Comparison of ENCODE assay signal across 10 mouse cellular contexts in genomic region chr4:107828727-107829218, GRCm38 (mm10). TPM values are rescaled to one million over a fixed set of nuclear protein-coding genes. Genes with fewer than 3 reads are reported as not detected.
DNase-seq lines count a peak whose midpoint lies in the region; ATAC-seq lines count a peak whose summit lies in the region.
"Had no signal": no experiment of that assay in that cellular context is flagged by ENCODE, and none has a peak within 500 bp of the region (broad histone marks: within the 10 kb centered on the region; RNA-seq: fewer than 3 reads in every experiment).

No protein-coding gene starts in this region.

- H3K4me1 ChIP-seq in kidney, embryonic 14.5 days (ENCODE audit: control insufficient read depth, insufficient read depth, low read length), result peaks cover 8% of the 10 kb centered on the region
- H3K4me1 ChIP-seq in midbrain, embryonic 11.5 days (ENCODE audit: control insufficient read depth, insufficient read depth, low read length), result peaks cover 73% of the 10 kb centered on the region

- H3K9me3 ChIP-seq in kidney, embryonic 14.5 days (ENCODE audit: control insufficient read depth, low read length), result no peaks in the 10 kb centered on the region
- H3K9me3 ChIP-seq in midbrain, embryonic 11.5 days (ENCODE audit: control insufficient read depth, low read length), result no peaks in the 10 kb centered on the region
- H3K9me3 ChIP-seq: limb, embryonic 15.5 days had no signal

- H3K36me3 ChIP-seq in kidney, embryonic 14.5 days (ENCODE audit: control insufficient read depth, insufficient read depth, low read length), result no peaks in the 10 kb centered on the region
- H3K36me3 ChIP-seq in midbrain, embryonic 11.5 days (ENCODE audit: control insufficient read depth, insufficient read depth, low read length), result no peaks in the 10 kb centered on the region; the same call in 1 of the 2 replicates
- H3K36me3 ChIP-seq: limb, embryonic 15.5 days had no signal

- H3K27ac ChIP-seq in kidney, embryonic 14.5 days (ENCODE audit: low read depth, low read length), result no peak overlapping the region
- peak overlapping the region; percentile 85 for H3K27ac ChIP-seq in midbrain, embryonic 11.5 days (ENCODE audit: low read depth, low read length)
- H3K27ac ChIP-seq: limb, embryonic 15.5 days had no signal

- no peak for DNase-seq in kidney, postnatal 10 days
- peak; percentile 39 for DNase-seq in embryo, embryonic 10 days (ENCODE audit: low spot score)
- DNase-seq in midbrain, embryonic 11.5 days (ENCODE audit: low spot score, missing footprints), result no peak
- peak; percentile 62 for DNase-seq in thymus, postnatal 14 days
- no peak for DNase-seq in liver
- no peak for DNase-seq in kidney, postnatal 25 days

- no peaks in the 10 kb centered on the region for H3K27me3 ChIP-seq in kidney, embryonic 14.5 days (ENCODE audit: control insufficient read depth, insufficient read depth, low read length)
- H3K27me3 ChIP-seq in midbrain, embryonic 11.5 days (ENCODE audit: control insufficient read depth, insufficient read depth, low read length), result no peaks in the 10 kb centered on the region
- H3K27me3 ChIP-seq: limb, embryonic 15.5 days had no signal

- H3K4me2 ChIP-seq in kidney, embryonic 14.5 days (replicated peaks; ENCODE audit: low read depth, low read length), result no peak overlapping the region
- H3K4me2 ChIP-seq in midbrain, embryonic 11.5 days, result no peak overlapping the region
- H3K4me2 ChIP-seq: limb, embryonic 15.5 days had no signal

- ATAC-seq in kidney, embryonic 14.5 days (ENCODE audit: low FRiP score, low TSS enrichment), result peak; percentile 68
- peak; percentile 47; the same call in 1 of the 2 replicates for ATAC-seq in granulocyte monocyte progenitor cell, adult 5-6 weeks (replicated peaks; ENCODE audit: poor library complexity, severe bottlenecking)
- peak; percentile 43 for ATAC-seq in midbrain, embryonic 11.5 days (ENCODE audit: low FRiP score)

- no peak overlapping the region for H3K4me3 ChIP-seq in kidney, embryonic 14.5 days (ENCODE audit: low read length)
- no peak overlapping the region for H3K4me3 ChIP-seq in midbrain, embryonic 11.5 days (ENCODE audit: low read depth, low read length)
- H3K4me3 ChIP-seq: erythroblast, embryonic 14.5 days; limb, embryonic 15.5 days had no signal

- H3K9ac ChIP-seq in kidney, embryonic 14.5 days (ENCODE audit: low read depth, low read length), result no peak overlapping the region; the same call in 1 of the 2 replicates
- peak overlapping the region; percentile 31; the same call in 1 of the 2 replicates for H3K9ac ChIP-seq in midbrain, embryonic 11.5 days (ENCODE audit: low read length)
- H3K9ac ChIP-seq: limb, embryonic 15.5 days had no signal

- WGBS in kidney, embryonic 14.5 days, result 11% methylated on average over 10 of the region's 10 CpGs
- 22% methylated on average over 10 of the region's 10 CpGs for WGBS in midbrain, embryonic 11.5 days

RNA-seq across cellular contexts. Expression of gene Lrp8, which starts 26.7 kb away (rescaled TPM):
- polyA plus RNA-seq in kidney, embryonic 14.5 days (2014; fragmentation: Nextera tagmentation; extraction: Ambion mirVana), result 3.6 and 4.2 TPM in 2 replicates
- 12.8 and 19.7 TPM in 2 replicates for total RNA-seq in granulocyte monocyte progenitor cell, adult 5-6 weeks (2014; fragmentation: Nextera tagmentation)
- total RNA-seq in granulocyte monocyte progenitor cell, adult 5-6 weeks (2017), result 16.5 and 18.7 TPM in 2 replicates
- polyA plus RNA-seq in midbrain, embryonic 11.5 days (2014; fragmentation: Nextera tagmentation; extraction: Ambion mirVana), result 21.3 and 21.4 TPM in 2 replicates

RNA-seq across cellular contexts. Expression of gene Magoh, which starts 50.8 kb away (rescaled TPM):
- polyA plus RNA-seq in kidney, embryonic 14.5 days (2014; fragmentation: Nextera tagmentation; extraction: Ambion mirVana), result 229 and 331 TPM in 2 replicates
- total RNA-seq in granulocyte monocyte progenitor cell, adult 5-6 weeks (2014; fragmentation: Nextera tagmentation), result 244 and 294 TPM in 2 replicates
- total RNA-seq in granulocyte monocyte progenitor cell, adult 5-6 weeks (2017), result 322 and 356 TPM in 2 replicates
- 268 and 272 TPM in 2 replicates for polyA plus RNA-seq in midbrain, embryonic 11.5 days (2014; fragmentation: Nextera tagmentation; extraction: Ambion mirVana)

Comparison
In these comparisons a context has a peak if more than half of its experiments do, and no peak if none do; other contexts are left out.
1. DNase-seq: peak in embryo, embryonic 10 days (single experiment) and thymus, postnatal 14 days (single experiment); none in kidney, postnatal 10 days (single experiment), midbrain, embryonic 11.5 days (single experiment), liver (single experiment) and kidney, postnatal 25 days (0 of 2).
2. Peak in every context shown above with its lines, with median percentiles within 50 percentile points of each other: ATAC-seq.